Mouse (Mus musculus): ENCODE results near the gene Slc39a11. TPM values are rescaled to one million over a fixed set of nuclear protein-coding genes. Genes with fewer than 3 reads are reported as not detected.

Slc39a11 gene
- polyA plus RNA-seq, 1 experiment from 2014 or later: 15.1 TPM

DNA sequence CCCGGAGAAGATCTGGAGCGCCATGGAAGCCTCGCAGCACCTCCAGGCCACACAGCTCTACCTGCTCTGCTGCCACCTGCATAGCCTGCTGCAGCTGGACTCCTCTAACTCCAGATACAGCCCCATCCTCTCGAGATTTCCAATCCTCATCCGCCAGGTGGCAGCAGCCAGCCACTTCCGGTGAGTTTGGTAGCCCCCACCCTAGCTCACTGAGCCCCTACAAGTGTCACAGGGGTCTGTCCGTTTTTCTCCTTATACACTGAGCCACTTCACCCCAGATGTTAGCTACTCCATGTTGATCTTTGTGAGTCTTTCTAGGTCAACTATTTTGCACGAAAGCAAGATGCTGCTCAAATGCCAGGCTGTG lies 2.0 kb upstream of the Slc39a11 start:
- WGBS: 39% methylated on average over 8 of the region's 8 CpGs
- no peak overlapping the region for H3K9ac ChIP-seq (replicated peaks; ENCODE audit: low read depth)
- no peak overlapping the region for H3K4me2 ChIP-seq (replicated peaks; ENCODE audit: low read depth, low read length)
- peak; percentile 70 for TF ChIP-seq CTCF (IDR thresholded peaks at IDR 0.05)
- TF ChIP-seq EP300 (IDR thresholded peaks at IDR 0.05): no peak
- H3K4me3 ChIP-seq (ENCODE audit: low read depth, low read length): no peak overlapping the region
- no peaks in the 10 kb centered on the region for H3K9me3 ChIP-seq (ENCODE audit: low read length)
- peak; percentile 14; the same call in 1 of the 2 replicates for ATAC-seq
- DNase-seq (ENCODE audit: low spot score): peak; percentile 66
- H3K4me1 ChIP-seq (ENCODE audit: insufficient read depth, low read depth, low read length): peaks cover 8% of the 10 kb centered on the region; the same call in 1 of the 2 replicates
- peaks cover 27% of the 10 kb centered on the region for H3K36me3 ChIP-seq (ENCODE audit: insufficient read depth, low read length)
- H3K27ac ChIP-seq (ENCODE audit: low read length): no peak overlapping the region
- H3K27me3 ChIP-seq (replicated peaks; ENCODE audit: insufficient read depth, low read length): no peaks in the 10 kb centered on the region

DNA sequence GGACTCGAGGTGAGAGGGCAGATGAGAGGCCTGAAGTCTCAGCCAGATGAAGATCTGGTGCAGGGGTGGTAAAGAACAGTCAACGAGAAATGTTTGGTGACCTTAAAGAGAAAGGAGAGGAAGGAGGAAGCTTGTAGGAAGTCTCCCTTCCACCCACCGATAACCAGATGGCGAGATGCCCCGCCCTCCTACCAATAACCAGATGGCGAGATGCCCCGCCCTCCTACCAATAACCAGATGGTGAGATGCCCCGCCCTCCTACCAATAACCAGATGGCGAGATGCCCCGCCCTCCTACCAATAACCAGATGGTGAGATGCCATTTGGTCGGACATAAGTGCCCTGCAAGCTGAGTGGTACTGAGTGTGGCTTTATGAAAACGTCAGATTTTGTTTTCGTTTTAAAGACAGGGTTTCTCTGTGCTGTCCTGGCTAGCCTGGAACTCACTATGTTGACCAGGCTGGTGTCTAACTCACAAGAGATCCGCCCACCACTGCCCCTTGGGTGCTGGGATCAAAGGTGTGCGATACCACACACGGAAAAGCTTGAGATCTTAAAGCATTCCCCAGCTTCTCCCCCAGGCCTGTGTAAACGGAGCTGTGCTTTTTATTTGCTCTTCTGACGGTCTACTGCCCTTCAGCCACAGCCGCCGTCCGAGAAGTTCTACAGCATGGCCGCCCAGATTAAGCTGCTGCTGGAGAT lies 1.5 kb upstream of the Slc39a11 start:
- no peak for DNase-seq (ENCODE audit: low spot score)
- H3K9ac ChIP-seq (replicated peaks; ENCODE audit: low read depth): no peak overlapping the region
- H3K36me3 ChIP-seq (ENCODE audit: insufficient read depth, low read length): peaks cover 24% of the 10 kb centered on the region
- H3K4me1 ChIP-seq (ENCODE audit: insufficient read depth, low read depth, low read length): peaks cover 8% of the 10 kb centered on the region; the same call in 1 of the 2 replicates
- TF ChIP-seq CTCF (IDR thresholded peaks at IDR 0.05) (no peak), EP300 (IDR thresholded peaks at IDR 0.05) (no peak)
- no peaks in the 10 kb centered on the region for H3K9me3 ChIP-seq (ENCODE audit: low read length)
- H3K27ac ChIP-seq (ENCODE audit: low read length): no peak overlapping the region
- H3K4me3 ChIP-seq (ENCODE audit: low read depth, low read length): no peak overlapping the region
- no peak for ATAC-seq
- no peaks in the 10 kb centered on the region for H3K27me3 ChIP-seq (replicated peaks; ENCODE audit: insufficient read depth, low read length)
- no peak overlapping the region for H3K4me2 ChIP-seq (replicated peaks; ENCODE audit: low read depth, low read length)
- WGBS: 52% methylated on average over 22 of the region's 22 CpGs

DNA sequence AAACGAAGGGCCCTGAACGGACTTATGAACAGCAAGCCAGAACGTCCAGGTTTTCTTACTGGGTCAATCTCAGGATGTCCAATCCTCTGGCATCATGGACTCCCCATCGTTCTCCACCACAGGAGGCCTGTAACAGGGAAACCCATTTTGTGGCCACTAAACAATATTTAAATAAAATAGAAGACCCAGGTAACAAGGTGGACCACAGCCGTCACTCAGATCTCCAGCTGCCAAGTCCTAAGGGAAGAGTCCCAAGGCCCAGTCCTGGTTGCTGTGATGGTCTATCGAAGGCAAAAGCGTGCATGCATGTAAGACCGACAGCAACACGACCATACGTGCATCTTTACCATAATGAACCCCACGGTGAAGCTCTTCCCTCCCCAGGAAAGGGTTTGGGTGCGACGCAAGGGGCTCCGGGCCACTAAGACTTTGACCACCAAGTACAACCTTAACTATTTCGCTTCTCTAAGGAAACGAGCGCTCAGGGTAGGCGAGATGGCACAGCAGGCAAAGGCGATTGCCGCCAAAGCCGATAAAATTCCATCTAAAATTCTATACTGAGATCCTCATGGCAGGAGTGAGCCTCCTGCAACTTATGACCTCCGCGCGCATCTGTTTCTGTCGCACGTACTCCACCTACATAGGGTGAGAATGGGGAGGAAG lies 1.1 kb downstream of the Slc39a11 start, which contains the start of gene Cog1:
Gene Cog1 (plus strand): TSS at position 480 of the 663 bp plus-strand sequence.
- no peak for DNase-seq (ENCODE audit: low spot score)
- H3K4me3 ChIP-seq (ENCODE audit: low read depth, low read length): peak within 1 kb of the TSS; percentile 100
- no peaks in the 10 kb centered on the region for H3K27me3 ChIP-seq (replicated peaks; ENCODE audit: insufficient read depth, low read length)
- TF ChIP-seq EP300 (IDR thresholded peaks at IDR 0.05): no peak
- TF ChIP-seq CTCF (IDR thresholded peaks at IDR 0.05): no peak
- 40% methylated on average over 26 of the region's 26 CpGs for WGBS
- H3K4me1 ChIP-seq (ENCODE audit: insufficient read depth, low read depth, low read length): peaks cover 8% of the 10 kb centered on the region; the same call in 1 of the 2 replicates
- H3K9ac ChIP-seq (replicated peaks; ENCODE audit: low read depth): peak within 1 kb of the TSS; percentile 93
- 0 out of 2 replicates have a peak, but pooled peaks cover 5% of the 10 kb centered on the region for H3K36me3 ChIP-seq (ENCODE audit: insufficient read depth, low read length)
- H3K9me3 ChIP-seq (ENCODE audit: low read length): no peaks in the 10 kb centered on the region
- H3K4me2 ChIP-seq (replicated peaks; ENCODE audit: low read depth, low read length): peak within 1 kb of the TSS; percentile 73
- peak within 1 kb of the TSS; percentile 85 for H3K27ac ChIP-seq (ENCODE audit: low read length)
- no peak for ATAC-seq

DNA sequence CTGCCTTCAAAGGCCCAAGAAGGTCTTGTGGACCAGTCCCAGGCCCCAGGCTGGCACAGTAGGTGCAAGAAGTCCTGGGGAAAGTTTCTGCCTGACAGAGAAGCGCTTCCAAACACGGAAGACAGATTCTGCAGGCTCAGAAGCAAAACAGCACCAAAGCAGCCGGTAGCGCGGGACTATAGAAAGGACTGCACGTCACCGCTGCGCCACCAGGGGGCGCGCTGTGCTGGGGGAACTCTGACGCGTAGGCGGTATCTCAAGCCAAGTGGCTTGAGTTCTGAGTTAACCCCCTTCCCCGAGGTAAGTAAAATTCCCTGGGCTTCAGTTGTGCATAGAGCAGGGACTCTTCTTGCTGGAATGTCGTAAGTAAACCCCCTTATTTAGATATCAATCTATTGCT lies 1.7 kb downstream of the Slc39a11 start:
- Histone ChIP-seq H3K9ac (replicated peaks; ENCODE audit: low read depth) (no peak overlapping the region), H3K4me3 (ENCODE audit: low read depth, low read length) (no peak overlapping the region), H3K9me3 (ENCODE audit: low read length) (no peaks in the 10 kb centered on the region), H3K36me3 (ENCODE audit: insufficient read depth, low read length) (0 out of 2 replicates have a peak, but pooled peaks cover 4% of the 10 kb centered on the region), H3K4me2 (replicated peaks; ENCODE audit: low read depth, low read length) (0 out of 2 replicates have a peak overlapping the region, but pooled peaks have one; percentile 29), H3K27me3 (replicated peaks; ENCODE audit: insufficient read depth, low read length) (no peaks in the 10 kb centered on the region), H3K27ac (ENCODE audit: low read length) (no peak overlapping the region), H3K4me1 (ENCODE audit: insufficient read depth, low read depth, low read length) (peaks cover 8% of the 10 kb centered on the region; the same call in 1 of the 2 replicates)
- no peak for TF ChIP-seq EP300 (IDR thresholded peaks at IDR 0.05)
- TF ChIP-seq CTCF (IDR thresholded peaks at IDR 0.05): peak; percentile 97
- peak; percentile 90 for DNase-seq (ENCODE audit: low spot score)
- 4% methylated on average over 15 of the region's 15 CpGs for WGBS
- peak; percentile 54 for ATAC-seq

DNA sequence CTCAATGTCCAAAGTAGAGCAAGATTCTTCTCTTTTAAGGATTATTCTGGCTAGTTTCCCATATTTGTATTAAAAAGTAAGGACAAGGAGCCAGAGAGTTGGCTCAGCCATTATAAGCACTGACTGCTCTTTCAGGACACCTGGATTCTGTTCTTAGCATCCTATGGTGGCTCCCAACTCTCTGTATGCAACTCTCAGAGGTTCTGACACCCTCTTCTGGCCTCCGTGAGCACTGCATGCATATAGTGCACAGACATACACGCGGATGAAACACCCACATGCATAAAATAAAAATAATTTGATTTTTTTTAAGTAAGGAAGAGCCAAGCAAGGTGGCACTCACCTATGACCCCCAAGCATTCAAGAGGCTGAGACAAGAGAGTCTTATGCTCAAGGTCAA lies 4.7 kb downstream of the Slc39a11 start:
- 89% methylated on average over 3 of the region's 3 CpGs for WGBS
- DNase-seq (ENCODE audit: low spot score) (no peak), ATAC-seq (no peak)
- no peak overlapping the region for H3K9ac ChIP-seq (replicated peaks; ENCODE audit: low read depth)
- TF ChIP-seq CTCF (IDR thresholded peaks at IDR 0.05): no peak
- no peak for TF ChIP-seq EP300 (IDR thresholded peaks at IDR 0.05)
- no peak overlapping the region for H3K4me3 ChIP-seq (ENCODE audit: low read depth, low read length)
- H3K4me1 ChIP-seq (ENCODE audit: insufficient read depth, low read depth, low read length): peaks cover 5% of the 10 kb centered on the region; the same call in 1 of the 2 replicates
- no peaks in the 10 kb centered on the region for H3K27me3 ChIP-seq (replicated peaks; ENCODE audit: insufficient read depth, low read length)
- no peak overlapping the region for H3K27ac ChIP-seq (ENCODE audit: low read length)
- no peaks in the 10 kb centered on the region for H3K9me3 ChIP-seq (ENCODE audit: low read length)
- no peaks in the 10 kb centered on the region for H3K36me3 ChIP-seq (ENCODE audit: insufficient read depth, low read length)
- H3K4me2 ChIP-seq (replicated peaks; ENCODE audit: low read depth, low read length): no peak overlapping the region

DNA sequence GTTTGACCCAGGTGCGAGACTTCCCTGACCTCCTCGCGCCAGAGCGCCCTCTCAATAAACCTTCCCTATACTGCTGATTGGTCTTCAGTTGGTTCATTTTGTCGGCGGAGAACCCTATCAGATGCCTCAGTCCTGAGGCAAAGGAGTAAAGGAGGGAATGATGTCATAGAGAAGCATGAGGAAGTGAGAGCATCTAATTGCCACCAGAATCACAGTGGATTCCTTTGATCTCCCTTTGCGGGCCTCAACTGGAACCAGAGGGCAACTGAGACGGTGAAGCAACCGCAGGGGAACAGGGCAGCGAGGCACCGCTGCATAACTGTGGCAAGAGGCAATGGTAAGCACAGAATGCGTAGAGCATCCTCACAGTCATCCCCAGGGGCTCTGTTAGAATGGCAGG lies 11.2 kb downstream of the Slc39a11 start:
- H3K9ac ChIP-seq (replicated peaks; ENCODE audit: low read depth): no peak overlapping the region
- H3K27me3 ChIP-seq (replicated peaks; ENCODE audit: insufficient read depth, low read length): no peaks in the 10 kb centered on the region
- H3K4me1 ChIP-seq (ENCODE audit: insufficient read depth, low read depth, low read length): no peaks in the 10 kb centered on the region
- no peaks in the 10 kb centered on the region for H3K9me3 ChIP-seq (ENCODE audit: low read length)
- ATAC-seq (no peak), DNase-seq (ENCODE audit: low spot score) (no peak)
- no peak for TF ChIP-seq EP300 (IDR thresholded peaks at IDR 0.05)
- TF ChIP-seq CTCF (IDR thresholded peaks at IDR 0.05): no peak
- no peak overlapping the region for H3K27ac ChIP-seq (ENCODE audit: low read length)
- no peaks in the 10 kb centered on the region for H3K36me3 ChIP-seq (ENCODE audit: insufficient read depth, low read length)
- H3K4me2 ChIP-seq (replicated peaks; ENCODE audit: low read depth, low read length): no peak overlapping the region
- H3K4me3 ChIP-seq (ENCODE audit: low read depth, low read length): no peak overlapping the region
- 92% methylated on average over 12 of the region's 12 CpGs for WGBS

All from lung, postnatal 0 days (tissue).